Mouse (Mus musculus) frontal cortex, adult 2 months (tissue): Measurements from ENCODE around the gene Mansc1. TPM values are rescaled to one million over a fixed set of nuclear protein-coding genes. Genes with fewer than 3 reads are reported as not detected.
A peak's percentile ranks its signal among the peaks of the same experiment; 100 is the strongest.

Experiments used
- DNase-seq, 2 experiments: peaks; one replicate each; pipeline ENCODE4 v3.0.0; 2022; ENCODE audit warnings: low spot score in 1 of 2; ENCODE audit errors: extremely low spot score in 1 of 2
- polyA plus RNA-seq: library from polyadenylated mRNA; depleted of rRNA; stranded (reverse); fragments of >200 nt; gene quantifications from 2 replicates; pipeline ENCODE4 v1.2.3, GENCODE M21; 2012

Mansc1 gene
- polyA plus RNA-seq, 1 experiment, result 9.2 TPM

DNA sequence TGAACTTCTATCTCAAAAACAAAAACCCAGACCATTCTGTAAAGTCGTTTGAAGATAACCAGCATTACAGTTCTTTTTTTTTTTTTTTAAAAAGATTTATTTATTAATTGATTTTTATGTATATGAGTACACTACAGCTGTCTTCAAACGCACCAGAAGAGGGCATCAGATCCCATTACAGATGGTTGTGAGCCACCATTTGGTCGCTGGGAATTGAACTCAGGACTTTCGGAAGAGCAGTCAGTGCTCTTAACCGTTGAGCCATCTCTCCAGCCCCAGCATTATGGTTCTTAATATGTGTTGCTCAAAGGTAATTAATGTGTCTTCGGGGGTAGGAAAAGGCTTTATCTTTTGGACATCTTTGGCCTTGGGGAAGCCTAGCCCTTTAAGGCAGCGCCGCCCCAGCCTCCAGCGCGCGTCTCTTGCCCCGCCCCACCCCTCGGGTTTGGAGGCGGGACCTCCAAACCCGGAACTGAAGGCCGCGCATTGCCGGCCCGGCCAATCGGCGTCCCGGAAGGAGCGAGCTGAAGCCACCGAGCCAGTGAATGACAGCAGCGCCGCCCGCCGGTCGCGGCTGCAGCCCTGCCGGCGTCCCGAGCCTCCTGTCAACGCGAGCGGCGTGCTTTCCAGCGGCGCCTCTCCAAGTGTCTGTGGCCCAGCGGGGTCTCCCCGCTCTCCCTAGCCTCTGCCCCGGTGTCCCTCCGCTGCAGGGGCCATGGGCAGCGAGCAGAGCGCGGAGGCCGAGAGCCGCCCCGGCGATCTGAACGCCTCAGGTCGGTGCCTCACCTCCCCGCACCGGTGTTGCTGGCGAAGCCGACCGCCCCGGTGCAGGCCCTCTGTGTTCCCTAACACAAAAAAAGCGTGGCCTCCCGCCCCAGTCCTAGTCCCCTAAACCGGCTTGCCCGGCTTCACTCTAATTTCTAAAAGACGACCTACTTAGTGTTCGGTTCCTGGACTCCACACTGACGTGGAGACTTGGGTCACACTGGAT lies 8.5 kb upstream of the Mansc1 start:
- DNase-seq, result peak; percentile 86 to 94

- DNase-seq, result no peak
These were observed 7.6 kb upstream of the Mansc1 start for GRCm38 (mm10) chr6:134639900-134640299.

GRCm38 (mm10) chr6:134639210-134639609 lies 6.9 kb upstream of the Mansc1 start, which contains the start of gene Borcs5:
Gene Borcs5 (plus strand): TSS chr6:134639510.
- no peak for DNase-seq

GRCm38 (mm10) chr6:134636476-134636875 lies 4.2 kb upstream of the Mansc1 start:
- DNase-seq, result no peak

DNA sequence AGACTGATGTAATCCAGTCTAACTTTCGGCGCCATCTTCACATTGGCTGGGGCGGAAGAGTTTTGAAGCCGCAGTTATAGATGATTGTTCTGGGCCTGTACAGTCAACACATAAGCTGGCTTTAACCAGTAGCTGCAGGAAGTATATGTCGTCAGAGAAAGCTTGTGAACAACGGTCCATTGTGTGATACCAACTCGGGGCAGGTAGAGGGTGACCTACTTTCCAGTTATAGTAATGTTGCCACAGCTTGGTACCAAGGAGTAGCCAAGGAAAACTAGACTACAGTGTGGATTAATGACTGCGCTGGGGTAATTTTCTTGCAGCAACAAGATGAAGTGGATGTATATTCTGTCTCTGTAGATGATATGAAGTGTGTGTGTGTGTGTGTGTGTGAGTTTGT lies 1.3 kb upstream of the Mansc1 start:
- no peak for DNase-seq

GRCm38 (mm10) chr6:134632756-134633155 lies 468 bp upstream of the Mansc1 start:
- DNase-seq, result no peak

GRCm38 (mm10) chr6:134630447-134630846 lies 1.8 kb downstream of the Mansc1 start:
- DNase-seq, result no peak

DNA sequence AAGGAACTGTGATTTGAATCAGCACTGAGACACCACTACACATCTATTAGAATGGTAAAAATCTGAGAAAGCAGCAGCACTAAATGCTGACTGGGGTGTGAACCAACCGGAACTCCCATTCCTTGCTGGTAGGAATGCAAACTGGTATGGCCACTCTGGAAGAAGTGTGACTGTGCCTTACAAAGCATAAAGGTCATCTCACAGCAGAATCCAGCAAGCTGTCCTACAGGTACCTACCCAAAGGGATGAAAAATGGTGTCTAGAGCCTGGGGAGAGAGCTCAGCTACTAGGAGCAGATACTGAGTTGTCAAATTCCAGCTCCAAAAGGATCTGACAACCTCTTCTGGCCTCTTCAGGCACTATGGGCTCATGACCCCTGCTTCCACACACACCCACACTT lies 5.7 kb downstream of the Mansc1 start:
- DNase-seq, result no peak

DNA sequence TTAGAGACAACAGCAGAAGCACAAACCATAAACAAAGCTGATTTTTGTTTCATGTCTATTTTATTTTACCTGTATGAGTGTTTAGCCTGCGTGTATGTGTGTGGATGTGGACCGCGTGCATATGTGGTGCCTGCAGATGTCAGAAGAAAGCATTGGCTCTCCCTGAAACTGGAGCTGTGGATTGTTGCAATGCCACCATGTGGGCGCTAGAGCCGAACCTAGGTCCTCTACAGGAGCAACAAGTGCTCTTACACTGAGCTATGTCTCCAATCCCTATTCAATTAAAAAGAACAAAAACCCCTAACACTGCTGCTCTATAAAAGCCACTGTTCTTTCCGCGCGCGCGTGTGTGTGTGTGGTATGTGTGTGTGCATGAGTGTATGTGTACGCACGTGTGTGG lies 6.9 kb downstream of the Mansc1 start:
- no peak for DNase-seq

DNA sequence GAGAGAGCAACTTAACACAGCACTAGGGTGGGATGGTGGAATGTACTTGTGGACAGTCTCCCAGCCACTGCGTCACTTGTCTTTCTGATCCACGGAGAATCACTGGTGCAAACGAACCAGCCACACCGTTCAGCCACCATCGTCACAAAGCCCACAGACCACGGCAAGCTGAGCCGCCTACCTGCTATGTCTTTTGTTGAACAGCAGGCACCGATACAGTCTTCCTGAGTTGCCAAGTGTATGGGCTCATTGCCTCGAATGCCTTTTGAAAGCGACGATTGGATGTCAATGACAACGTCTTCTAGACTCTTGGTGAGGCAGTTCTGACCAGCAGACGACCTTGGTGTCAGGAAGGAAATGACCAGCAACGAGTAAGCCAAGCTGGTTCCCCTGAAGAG lies 10.7 kb downstream of the Mansc1 start:
- DNase-seq, result peak in 1 of 2 experiments; percentile 37

- DNase-seq, result peak; percentile 57 to 79
These were observed 11.3 kb downstream of the Mansc1 start for GRCm38 (mm10) chr6:134620846-134621551.

DNA sequence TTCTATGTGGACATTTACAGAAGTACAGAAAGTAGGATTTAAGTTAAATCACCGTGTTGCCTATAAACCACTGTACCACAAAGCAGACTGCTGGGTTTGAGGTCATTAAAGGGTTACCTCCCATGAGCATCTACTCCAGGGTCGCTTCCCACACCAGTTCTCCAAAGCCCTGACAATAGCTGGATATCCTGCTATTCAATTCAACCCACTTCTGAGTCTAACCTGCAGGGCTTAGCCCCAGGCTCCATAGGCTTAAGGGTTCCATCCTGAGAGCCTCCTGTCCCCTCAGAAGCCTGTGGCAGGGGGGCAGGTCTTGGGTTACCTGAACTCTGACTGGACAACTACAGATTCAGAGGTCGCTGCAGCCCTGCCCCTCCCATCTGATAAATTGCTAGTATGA lies 12.2 kb downstream of the Mansc1 start:
- DNase-seq, result no peak

DNA sequence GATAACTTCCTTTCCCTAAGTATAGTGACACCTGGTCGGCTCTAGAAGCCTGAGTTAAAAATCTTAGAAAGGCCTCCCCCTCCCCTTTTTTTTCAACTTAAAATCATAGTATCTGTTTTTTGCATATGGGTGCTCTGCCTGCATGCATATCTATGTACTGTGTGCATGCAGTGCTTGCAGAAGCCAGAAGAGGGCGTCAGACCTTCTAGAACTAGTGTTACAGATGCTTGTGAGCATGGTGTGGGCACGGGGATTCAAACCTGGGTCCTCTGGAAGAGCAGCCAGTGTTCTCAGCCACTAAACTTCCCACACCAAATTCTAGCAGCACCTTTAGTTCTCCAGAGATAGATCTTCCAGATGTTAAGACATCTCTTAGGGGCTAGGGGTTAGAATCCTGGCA lies 14.7 kb downstream of the Mansc1 start:
- no peak for DNase-seq

- DNase-seq, result peak; percentile 69 to 91
These were observed 17.3 kb downstream of the Mansc1 start for GRCm38 (mm10) chr6:134614723-134615648.

- no peak for DNase-seq
These were observed 18.0 kb downstream of the Mansc1 start for GRCm38 (mm10) chr6:134614322-134614721.

- DNase-seq, result no peak
These were observed 20.4 kb downstream of the Mansc1 start for GRCm38 (mm10) chr6:134611896-134612295.

- no peak for DNase-seq
These were observed 21.9 kb downstream of the Mansc1 start for GRCm38 (mm10) chr6:134610380-134610779.

- peak in 1 of 2 experiments; percentile 70 for DNase-seq
These were observed 25.1 kb downstream of the Mansc1 start for GRCm38 (mm10) chr6:134606949-134607746.

- no peak for DNase-seq
These were observed 25.7 kb downstream of the Mansc1 start for GRCm38 (mm10) chr6:134606540-134606939.

- DNase-seq, result no peak
These were observed 27.1 kb downstream of the Mansc1 start for GRCm38 (mm10) chr6:134605196-134605595.
